Mouse (Mus musculus) ES-E14 (cell line): Measurements from ENCODE around the gene C1qtnf6. TPM values are rescaled to one million over a fixed set of nuclear protein-coding genes. Genes with fewer than 3 reads are reported as not detected.

Experiments used
- DNase-seq: peaks from one replicate; pipeline ENCODE4 v3.0.0-alpha.2; 2013; ENCODE audit warnings: low read depth, low spot score
- H3K27ac ChIP-seq: 2 replicates; pipeline ENCODE4 v1.5.1; 2012; ENCODE audit warnings: low read depth, mild to moderate bottlenecking, low read length, moderate library complexity, mixed read lengths; ENCODE audit not compliant: poor library complexity, insufficient read depth, severe bottlenecking
- H3K36me3 ChIP-seq: 2 replicates; pipeline ENCODE4 v1.6.1; 2012; ENCODE audit warnings: mild to moderate bottlenecking, low read length, moderate library complexity, mixed read lengths; ENCODE audit not compliant: control insufficient read depth, poor library complexity, insufficient read depth, severe bottlenecking
- H3K4me1 ChIP-seq, 2 experiments: fragments of 150-350 bp in 1 of 2; sonication (generic) in 1 of 2; 2 replicates each; pipeline ENCODE4 v1.6.1; 2012; ENCODE audit warnings: low read length in 2 of 2, mild to moderate bottlenecking in 1 of 2, mixed read lengths in 1 of 2; ENCODE audit not compliant: control insufficient read depth in 2 of 2, insufficient read depth in 2 of 2, poor library complexity in 1 of 2
- H3K4me3 ChIP-seq, 2 experiments: fragments of 150-350 bp in 1 of 2; sonication (generic) in 1 of 2; 2 replicates each; pipeline ENCODE4 v1.5.1; 2012; ENCODE audit warnings: low read length in 2 of 2, low read depth in 1 of 2, mild to moderate bottlenecking in 1 of 2, mixed read lengths in 1 of 2; ENCODE audit not compliant: insufficient read depth in 1 of 2, poor library complexity in 1 of 2, severe bottlenecking in 1 of 2
- H3K9ac ChIP-seq: 2 replicates; pipeline ENCODE4 v1.6.1; 2012; ENCODE audit warnings: low read depth, mild to moderate bottlenecking, low read length, mixed read lengths; ENCODE audit not compliant: poor library complexity, insufficient read depth, severe bottlenecking
- H3K9me3 ChIP-seq: fragments of 150-350 bp; sonication (generic); 2 replicates; pipeline ENCODE4 v1.6.1; 2012; ENCODE audit warnings: low read depth, mild to moderate bottlenecking, low read length; ENCODE audit not compliant: control insufficient read depth, insufficient read depth
- CHD2 ChIP-seq: IDR thresholded peaks from 2 replicates; pipeline ENCODE4 v1.6.1; 2014; ENCODE audit warnings: mild to moderate bottlenecking, low read depth, low read length, inconsistent platforms
- HCFC1 ChIP-seq: IDR thresholded peaks from 2 replicates; pipeline ENCODE4 v1.6.1; 2012; ENCODE audit warnings: low read length, inconsistent platforms, borderline replicate concordance; ENCODE audit not compliant: insufficient read depth
- MAFK ChIP-seq: IDR thresholded peaks from 2 replicates; pipeline ENCODE4 v1.6.1; 2014; ENCODE audit warnings: mild to moderate bottlenecking, low read depth, low read length, inconsistent platforms; ENCODE audit not compliant: insufficient read depth
- ZC3H11A ChIP-seq: IDR thresholded peaks from 2 replicates; pipeline ENCODE4 v1.6.1; 2012; ENCODE audit warnings: low read depth, mild to moderate bottlenecking, inconsistent platforms, low read length, borderline replicate concordance
- ZNF384 ChIP-seq: IDR thresholded peaks from 2 replicates; pipeline ENCODE4 v1.6.1; 2012; ENCODE audit warnings: low read depth, low read length, inconsistent platforms
- in situ Hi-C, 2 experiments: fragments of 600-800 bp; cut with MboI; formaldehyde crosslinking; loops; one replicate each; pipeline ENCODE4 v1.15.1; 2025; ENCODE audit warnings: low sequenced_read_pairs in 2 of 2, inconsistent platforms in 1 of 2; ENCODE audit not compliant: unreplicated experiment in 2 of 2
- total RNA-seq: library from RNA; depleted of rRNA; stranded (reverse); fragments of 300-350 nt; gene quantifications from 2 replicates; pipeline ENCODE4 v1.2.3, GENCODE M21; 2012

Gene C1qtnf6
- total RNA-seq, 1 experiment: 1.8 TPM

- H3K9ac ChIP-seq: no peak overlapping the region
- H3K4me3 ChIP-seq: no peak overlapping the region
- H3K36me3 ChIP-seq: no peaks in the 10 kb centered on the region
- in situ Hi-C loops: no loop called here
- no peaks in the 10 kb centered on the region for H3K9me3 ChIP-seq
- peaks cover 0 to 14% of the 10 kb centered on the region in 2 experiments; a peak in 1 of 4 replicates for H3K4me1 ChIP-seq
- TF ChIP-seq ZC3H11A (no peak), MAFK (no peak), CHD2 (no peak), ZNF384 (no peak), HCFC1 (no peak)
- no peak for DNase-seq
- no peak overlapping the region for H3K27ac ChIP-seq
Observed at GRCm38 (mm10) chr15:78535723-78536421, 4.7 kb upstream of the C1qtnf6 start.

DNA sequence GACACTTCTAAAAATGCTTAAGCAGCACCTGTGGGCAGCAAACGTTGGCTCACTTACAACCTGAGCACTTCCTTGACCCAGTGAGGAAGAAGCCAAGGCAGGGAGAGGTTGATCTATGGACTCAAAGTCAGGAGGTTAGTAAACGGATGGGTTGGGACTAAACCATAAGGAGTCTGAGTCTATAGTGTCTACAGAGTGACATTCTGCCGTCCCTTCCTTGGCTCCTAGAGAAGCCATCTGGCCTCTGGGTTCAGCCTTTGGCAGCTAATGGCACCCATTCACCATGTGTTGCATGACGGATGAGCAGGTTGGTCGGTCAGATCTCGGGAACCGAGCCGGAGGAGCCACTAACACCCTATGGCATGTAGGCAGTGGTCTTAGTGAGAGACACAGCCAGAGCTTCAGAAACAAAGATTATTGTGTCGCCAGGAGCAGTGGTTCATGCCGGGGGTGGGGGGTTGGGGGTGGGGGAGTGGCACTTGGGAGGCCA is 2.2 kb upstream of the C1qtnf6 start:
- H3K36me3 ChIP-seq: no peaks in the 10 kb centered on the region
- H3K9ac ChIP-seq: no peak overlapping the region
- TF ChIP-seq MAFK (no peak), CHD2 (no peak), HCFC1 (no peak), ZNF384 (no peak), ZC3H11A (no peak)
- H3K4me3 ChIP-seq: no peak overlapping the region
- H3K27ac ChIP-seq: no peak overlapping the region
- DNase-seq: no peak
- H3K4me1 ChIP-seq: peaks cover 0 to 12% of the 10 kb centered on the region in 2 experiments; a peak in 1 of 4 replicates
- H3K9me3 ChIP-seq: no peaks in the 10 kb centered on the region
- in situ Hi-C loops: no loop called here

DNA sequence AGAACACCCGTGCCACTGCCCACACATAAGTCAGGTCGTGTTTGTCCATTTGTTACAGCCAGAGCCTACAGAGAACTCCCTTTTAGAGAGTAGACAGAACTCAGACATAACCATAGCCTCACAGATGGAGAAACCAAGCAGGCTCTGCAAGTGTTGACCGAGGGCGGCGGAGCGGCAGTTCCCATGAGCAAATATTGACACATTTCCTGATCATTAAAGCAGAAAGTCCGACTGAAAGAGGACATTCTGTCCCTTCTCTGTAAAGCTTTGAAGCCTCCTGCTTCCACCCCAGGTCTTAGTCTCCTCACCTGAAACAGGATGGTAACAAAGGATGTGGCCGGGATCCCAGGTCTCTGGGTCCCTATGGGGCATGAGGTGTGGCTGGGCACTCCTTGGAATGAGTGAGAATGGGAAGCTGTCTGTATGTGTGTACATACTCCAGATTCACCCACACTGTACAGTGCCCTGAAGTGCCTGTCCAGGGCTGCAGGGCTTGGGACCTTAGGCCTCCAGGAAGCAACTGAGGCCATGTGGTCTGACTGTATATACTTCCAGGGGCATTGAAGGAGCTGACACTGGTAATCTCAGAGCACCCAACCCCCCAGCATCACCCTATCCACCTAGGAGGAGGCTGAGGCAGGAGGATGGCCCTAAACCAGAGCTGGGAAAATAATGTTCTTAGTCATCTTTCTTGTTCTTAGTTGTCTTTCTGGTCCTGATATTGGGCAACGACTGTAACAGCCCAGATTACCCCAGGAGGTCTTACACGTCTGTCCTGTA is 1.5 kb upstream of the C1qtnf6 start:
- DNase-seq: no peak
- no peak overlapping the region for H3K27ac ChIP-seq
- no peaks in the 10 kb centered on the region for H3K9me3 ChIP-seq
- no peak overlapping the region for H3K9ac ChIP-seq
- H3K4me1 ChIP-seq: peaks cover 0 to 12% of the 10 kb centered on the region in 2 experiments; a peak in 1 of 4 replicates
- no peak overlapping the region for H3K4me3 ChIP-seq
- TF ChIP-seq ZNF384 (no peak), MAFK (no peak), ZC3H11A (no peak), CHD2 (no peak), HCFC1 (no peak)
- in situ Hi-C loops: no loop called here
- no peaks in the 10 kb centered on the region for H3K36me3 ChIP-seq

GRCm38 (mm10) chr15:78531901-78532469 is 769 bp upstream of the C1qtnf6 start:
- H3K9me3 ChIP-seq: no peaks in the 10 kb centered on the region
- no peaks in the 10 kb centered on the region for H3K36me3 ChIP-seq
- in situ Hi-C loops: no loop called here
- 0 out of 2 replicates have a peak overlapping the region, but pooled peaks have one; percentile 35 for H3K9ac ChIP-seq
- peaks cover 0 to 12% of the 10 kb centered on the region in 2 experiments; a peak in 1 of 4 replicates for H3K4me1 ChIP-seq
- no peak overlapping the region for H3K27ac ChIP-seq
- peak overlapping the region; percentile 44 to 52 for H3K4me3 ChIP-seq
- TF ChIP-seq MAFK (no peak), ZC3H11A (0 out of 2 replicates have a peak, but pooled peaks have one; percentile 27), CHD2 (no peak), ZNF384 (no peak), HCFC1 (no peak)
- DNase-seq: peak; percentile 91
